In the genomic region with DNA sequence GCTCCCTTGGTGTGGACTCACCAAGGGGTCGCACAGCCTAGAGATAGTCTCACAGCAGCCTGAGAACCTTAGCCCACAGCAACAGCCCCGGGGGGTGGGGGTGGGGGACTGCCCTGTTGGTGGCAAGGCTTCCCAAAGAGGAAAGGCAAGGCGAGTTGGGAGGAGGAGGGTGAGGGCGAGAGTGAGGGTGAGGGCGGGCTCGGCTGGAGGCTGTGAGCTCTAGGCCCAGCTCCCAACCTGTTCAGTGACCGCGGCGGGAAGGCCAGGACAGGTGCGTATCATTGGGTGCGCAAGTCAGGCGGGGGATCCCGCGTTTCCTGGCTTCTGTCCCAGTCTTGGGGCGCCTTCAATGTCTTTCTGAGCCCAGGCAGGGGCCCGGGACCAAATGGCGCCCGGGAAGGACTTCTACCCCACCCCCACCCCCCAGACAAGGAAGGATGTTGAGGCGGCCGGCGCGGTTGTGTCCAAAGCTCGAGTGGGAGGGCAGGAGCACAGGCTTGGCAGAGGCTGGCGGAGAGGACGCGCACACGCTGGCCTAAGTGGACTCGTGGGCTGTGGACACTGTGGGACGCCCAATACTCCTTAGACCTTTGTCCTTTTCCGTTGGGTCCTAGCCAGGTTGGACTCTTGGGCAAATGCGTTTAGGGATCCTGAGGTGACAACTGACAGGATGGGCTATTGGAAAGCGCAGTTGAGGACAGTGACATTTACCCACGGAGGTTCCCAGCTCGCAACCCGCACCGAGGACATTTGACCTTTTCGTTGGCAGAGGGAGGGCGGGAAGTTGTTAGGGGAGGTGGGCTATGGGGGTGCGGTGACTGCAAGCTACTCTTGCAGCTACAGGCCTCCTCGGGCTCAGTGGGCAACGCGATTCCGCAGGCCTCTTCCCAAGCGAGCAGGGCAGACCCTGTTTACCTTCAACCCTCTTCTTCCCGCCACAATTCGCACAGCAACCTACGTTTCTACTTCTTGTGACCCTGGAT, we compare ENCODE assay signal across 9 mouse cellular contexts. TPM values are rescaled to one million over a fixed set of nuclear protein-coding genes. Genes with fewer than 3 reads are reported as not detected.
A peak's percentile ranks its signal among the peaks of the same experiment; 100 is the strongest.
DNase-seq lines count a peak whose midpoint lies in the region; ATAC-seq lines count a peak whose summit lies in the region.
"Had no signal": no experiment of that assay in that cellular context is flagged by ENCODE, and none has a peak within 500 bp of the region (broad histone marks: within the 10 kb centered on the region; RNA-seq: fewer than 3 reads in every experiment).

No protein-coding gene starts in this region.

- peak overlapping the region; percentile 62 for H3K4me3 ChIP-seq in heart, embryonic 13.5 days
- no peak overlapping the region for H3K4me3 ChIP-seq in forebrain, embryonic 15.5 days
- 0 out of 2 replicates have a peak overlapping the region, but pooled peaks have one; percentile 11 for H3K4me3 ChIP-seq in neural tube, embryonic 13.5 days

- H3K27me3 ChIP-seq in heart, embryonic 13.5 days (replicated peaks), result peaks cover 57% of the 10 kb centered on the region
- H3K27me3 ChIP-seq in forebrain, embryonic 15.5 days, result peaks cover 87% of the 10 kb centered on the region
- H3K27me3 ChIP-seq in neural tube, embryonic 13.5 days, result peaks cover 94% of the 10 kb centered on the region

- no peak for DNase-seq in heart, postnatal 4 days
- peak; percentile 44 to 65 for DNase-seq in kidney, postnatal 4 days
- no peak for DNase-seq in layer of hippocampus, postnatal 25 days (ENCODE audit: extremely low spot score in 1 of 2, low spot score in 1 of 2)
- DNase-seq in right cerebral cortex, postnatal 14 days, result no peak
- DNase-seq in urinary bladder, postnatal 10 days (ENCODE audit: low spot score), result no peak

- H3K36me3 ChIP-seq in heart, embryonic 13.5 days, result no peaks in the 10 kb centered on the region
- H3K36me3 ChIP-seq in forebrain, embryonic 15.5 days, result no peaks in the 10 kb centered on the region
- no peaks in the 10 kb centered on the region for H3K36me3 ChIP-seq in neural tube, embryonic 13.5 days

- ATAC-seq in heart, embryonic 13.5 days (ENCODE audit: extremely low read depth, insufficient number of reproducible peaks, low FRiP score, low TSS enrichment), result no peak; the same call in 1 of the 2 replicates
- 0 out of 2 replicates have a peak, but pooled peaks have one; percentile 21 for ATAC-seq in forebrain, embryonic 15.5 days (replicated peaks)
- ATAC-seq in neural tube, embryonic 13.5 days (ENCODE audit: low read depth), result no peak

- H3K9me3 ChIP-seq in heart, embryonic 13.5 days, result no peaks in the 10 kb centered on the region
- H3K9me3 ChIP-seq in forebrain, embryonic 15.5 days, result no peaks in the 10 kb centered on the region
- H3K9me3 ChIP-seq in neural tube, embryonic 13.5 days, result no peaks in the 10 kb centered on the region

- H3K9ac ChIP-seq in heart, embryonic 13.5 days, result peak overlapping the region; percentile 90
- H3K9ac ChIP-seq in forebrain, embryonic 15.5 days (replicated peaks), result no peak overlapping the region
- peak overlapping the region; percentile 6; the same call in 1 of the 2 replicates for H3K9ac ChIP-seq in neural tube, embryonic 13.5 days

- peaks cover 66% of the 10 kb centered on the region for H3K4me1 ChIP-seq in heart, embryonic 13.5 days
- H3K4me1 ChIP-seq in forebrain, embryonic 15.5 days, result peaks cover 68% of the 10 kb centered on the region
- H3K4me1 ChIP-seq in neural tube, embryonic 13.5 days (replicated peaks), result peaks cover 72% of the 10 kb centered on the region

- no peak overlapping the region for H3K27ac ChIP-seq in heart, embryonic 13.5 days (replicated peaks)
- no peak overlapping the region for H3K27ac ChIP-seq in forebrain, embryonic 15.5 days (replicated peaks)
- H3K27ac ChIP-seq in neural tube, embryonic 13.5 days (replicated peaks), result no peak overlapping the region

- peak overlapping the region; percentile 93 for H3K4me2 ChIP-seq in heart, embryonic 13.5 days
- H3K4me2 ChIP-seq in forebrain, embryonic 15.5 days (replicated peaks), result 0 out of 2 replicates have a peak overlapping the region, but pooled peaks have one; percentile 17
- H3K4me2 ChIP-seq in neural tube, embryonic 13.5 days, result peak overlapping the region; percentile 82

- WGBS in heart, embryonic 13.5 days, result 4% methylated on average over 47 of the region's 47 CpGs
- 4% methylated on average over 46 of the region's 47 CpGs for WGBS in forebrain, embryonic 15.5 days
- WGBS in neural tube, embryonic 13.5 days, result 2% methylated on average over 47 of the region's 47 CpGs

RNA-seq across cellular contexts. Expression of gene Esrrg, which starts 1.2 kb away (rescaled TPM):
- polyA plus RNA-seq in heart, embryonic 13.5 days (2015; fragmentation: Nextera tagmentation; extraction: Ambion mirVana), result 21.2 and 23.6 TPM in 2 replicates
- total RNA-seq in heart, postnatal 4 days (2021), result 10 to 100 TPM; 37.9 to 50.1 TPM
- polyA plus RNA-seq in forebrain, embryonic 15.5 days (2015; fragmentation: Nextera tagmentation; extraction: Ambion mirVana), result 8.6 and 9.9 TPM in 2 replicates
- 28.9 and 29.7 TPM in 2 replicates for polyA plus RNA-seq in neural tube, embryonic 13.5 days (2015; fragmentation: Nextera tagmentation; extraction: Ambion mirVana)
- 10 to 100 TPM; 12.0 to 12.6 TPM for total RNA-seq in layer of hippocampus, postnatal 25 days (2021)
- total RNA-seq: MEL had no signal

Comparison
In these comparisons a context has a peak if more than half of its experiments do, and no peak if none do; other contexts are left out.
1. H3K4me2 ChIP-seq: peak in every context shown above with its lines; median percentile 93 in heart, embryonic 13.5 days; 82 in neural tube, embryonic 13.5 days; 17 in forebrain, embryonic 15.5 days.
2. DNase-seq: peak in kidney, postnatal 4 days (2 of 2); none in heart, postnatal 4 days (single experiment), layer of hippocampus, postnatal 25 days (0 of 2), right cerebral cortex, postnatal 14 days (single experiment) and urinary bladder, postnatal 10 days (single experiment).